Mouse (Mus musculus): ENCODE measurements around the gene Gm3696. TPM values are rescaled to one million over a fixed set of nuclear protein-coding genes. Genes with fewer than 3 reads are reported as not detected.
A peak's percentile ranks its signal among the peaks of the same experiment; 100 is the strongest.
"Not testable (repeated sequence)": the region's sequence is repeated elsewhere in the genome, so short reads cannot be mapped to it uniquely, and the experiment has no call there.

Gm3696 gene
- total RNA-seq (2014; rRNA removed) (9.0 and 9.1 TPM in 2 replicates), polyA plus RNA-seq (2015; fragmentation: Nextera tagmentation; extraction: Ambion mirVana) (7.6 and 7.7 TPM in 2 replicates)

DNA sequence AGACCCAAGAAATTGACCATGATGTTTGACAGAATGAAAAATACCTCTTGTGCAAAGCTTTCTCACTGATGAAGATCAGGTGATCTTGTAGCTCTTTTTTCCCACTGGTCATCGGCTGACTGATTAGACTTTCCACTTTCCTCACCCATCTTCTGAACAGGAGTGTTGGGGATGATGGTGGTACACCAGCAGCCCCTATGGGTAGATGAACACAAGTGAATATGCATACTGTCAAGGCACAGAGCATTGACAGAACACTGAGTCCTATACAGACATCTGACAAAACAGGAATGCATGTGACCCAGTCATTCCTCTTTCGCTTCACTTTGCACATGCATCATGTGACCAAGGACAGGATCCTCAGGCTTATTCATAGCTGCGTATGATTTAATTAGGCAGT is at the start of gene Gm3696:
Gm3696 (minus strand) TSS at position 101 of the 400 bp plus-strand sequence.
- H3K4me1 ChIP-seq (ENCODE audit: insufficient read depth); H3K9me3 ChIP-seq (ENCODE audit: low read length); H3K4me3 ChIP-seq (ENCODE audit: low read depth, low read length); H3K4me2 ChIP-seq (ENCODE audit: low read depth); H3K27ac ChIP-seq (ENCODE audit: low read depth, low read length); H3K27me3 ChIP-seq (ENCODE audit: insufficient read depth, low read length); H3K9ac ChIP-seq; DNase-seq; ATAC-seq; H3K36me3 ChIP-seq (ENCODE audit: insufficient read depth): not testable (repeated sequence)
- WGBS: 73% methylated on average over 1 of the region's 3 CpGs

DNA sequence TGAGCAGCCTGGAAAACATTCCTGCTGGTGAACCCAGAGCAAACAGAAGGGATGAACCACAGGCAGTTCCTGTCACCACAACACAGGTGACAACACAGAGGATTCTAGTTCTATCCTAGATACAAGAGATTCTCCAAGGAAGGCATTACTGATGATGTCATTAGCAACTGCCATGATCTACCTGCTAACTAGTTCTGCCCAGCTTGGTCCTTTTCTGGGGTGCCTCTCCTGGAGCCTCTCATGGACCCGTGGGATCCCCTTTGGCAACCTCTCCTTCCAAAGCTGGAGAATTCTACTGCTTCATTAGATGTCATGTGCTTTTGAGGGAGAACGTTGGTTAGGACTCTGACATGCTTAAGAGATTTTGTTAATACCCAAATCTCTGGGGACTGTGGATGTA is 24.9 kb upstream of the Gm3696 start, which contains the start of gene Gm6676:
Gm6676 (minus strand) TSS at position 101 of the 400 bp plus-strand sequence.
- H3K27me3 ChIP-seq (ENCODE audit: insufficient read depth, low read length); H3K4me1 ChIP-seq (ENCODE audit: insufficient read depth); H3K27ac ChIP-seq (ENCODE audit: low read depth, low read length); H3K36me3 ChIP-seq (ENCODE audit: insufficient read depth); H3K9ac ChIP-seq; ATAC-seq; DNase-seq; H3K4me2 ChIP-seq (ENCODE audit: low read depth); H3K9me3 ChIP-seq (ENCODE audit: low read length); H3K4me3 ChIP-seq (ENCODE audit: low read depth, low read length): not testable (repeated sequence)
- WGBS: no CpG with 5 or more reads among the region's 2 CpGs

DNA sequence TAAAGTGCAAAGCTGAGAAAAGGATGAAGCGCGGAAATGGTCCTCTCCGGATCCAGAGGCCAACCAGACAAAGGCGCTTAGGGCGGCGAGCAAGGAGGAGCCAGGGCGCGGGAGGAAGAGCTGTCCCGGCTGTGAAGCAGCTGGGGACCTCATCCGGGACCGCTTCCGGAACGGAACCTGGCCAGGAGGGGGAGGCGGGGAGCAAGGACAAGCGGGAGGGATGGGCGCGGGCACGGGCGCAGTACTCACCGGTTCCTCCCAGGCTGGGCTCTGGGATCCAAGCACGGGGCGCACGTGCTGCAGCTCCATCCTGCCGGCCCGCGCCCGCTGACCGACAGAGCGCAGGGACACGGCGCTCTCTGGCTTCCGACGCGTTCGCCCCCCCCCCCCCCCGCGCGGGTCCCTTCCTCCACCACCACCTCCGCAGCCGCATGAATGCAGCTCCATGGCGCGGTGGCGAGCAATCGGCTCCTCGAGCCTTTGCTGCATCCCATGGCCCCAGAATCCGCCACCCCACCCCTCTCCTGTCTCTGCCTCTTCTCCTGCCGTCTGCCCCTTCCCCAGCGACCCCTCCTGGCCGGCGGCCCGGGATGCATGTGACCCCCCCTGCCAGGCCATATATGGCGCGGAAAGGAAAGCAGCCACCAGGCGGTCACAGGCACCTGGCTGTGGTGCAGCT is 4.8 kb upstream of the Gm3696 start:
- Histone ChIP-seq H3K27ac (ENCODE audit: low read depth, low read length) (peak overlapping the region; percentile 64; the same call in 1 of the 2 replicates), H3K4me2 (ENCODE audit: low read depth) (peak overlapping the region; percentile 54), H3K9ac (peak overlapping the region; percentile 68), H3K4me3 (ENCODE audit: low read depth, low read length) (peak overlapping the region; percentile 39)
- H3K36me3 ChIP-seq (ENCODE audit: insufficient read depth); H3K27me3 ChIP-seq (ENCODE audit: insufficient read depth, low read length); H3K4me1 ChIP-seq (ENCODE audit: insufficient read depth); H3K9me3 ChIP-seq (ENCODE audit: low read length): not testable (repeated sequence)
- DNase-seq: peak; percentile 35
- ATAC-seq: peak; percentile 73
- 0% methylated on average over 8 of the region's 54 CpGs for WGBS

GRCm38 (mm10) chr14:7044870-7045269 is 55.6 kb downstream of the Gm3696 start, which contains the start of gene Gm3685:
Gene Gm3685, minus strand, starts transcription at chr14:7044970.
- not testable (repeated sequence) for H3K27me3 ChIP-seq (ENCODE audit: insufficient read depth, low read length); H3K9ac ChIP-seq; DNase-seq; ATAC-seq; H3K36me3 ChIP-seq (ENCODE audit: insufficient read depth); H3K4me3 ChIP-seq (ENCODE audit: low read depth, low read length); H3K9me3 ChIP-seq (ENCODE audit: low read length); H3K4me2 ChIP-seq (ENCODE audit: low read depth); H3K27ac ChIP-seq (ENCODE audit: low read depth, low read length); H3K4me1 ChIP-seq (ENCODE audit: insufficient read depth)
- WGBS: no CpG with 5 or more reads among the region's 2 CpGs

Other genes starting within 250 kb of the Gm3696 start
- 10.6 and 13.5 TPM in 2 replicates for gene Gm3667, start 210.7 kb downstream of the Gm3696 start, total RNA-seq (2014; rRNA removed)
- 15.1 and 16.3 TPM in 2 replicates for gene Gm3667, start 210.7 kb downstream of the Gm3696 start, polyA plus RNA-seq (2015; fragmentation: Nextera tagmentation; extraction: Ambion mirVana)
- gene Gm6356, start 126.8 kb downstream of the Gm3696 start, total RNA-seq (2014; rRNA removed): not detected in 2 replicates
- gene Gm6356, start 126.8 kb downstream of the Gm3696 start, polyA plus RNA-seq (2015; fragmentation: Nextera tagmentation; extraction: Ambion mirVana): not detected in 2 replicates
- 3.9 and 6.5 TPM in 2 replicates for gene Gm10406, start 73.2 kb downstream of the Gm3696 start, total RNA-seq (2014; rRNA removed)
- gene Gm10406, start 73.2 kb downstream of the Gm3696 start, polyA plus RNA-seq (2015; fragmentation: Nextera tagmentation; extraction: Ambion mirVana): 5.4 and 6.8 TPM in 2 replicates
- gene Gm3685, start 55.7 kb downstream of the Gm3696 start, total RNA-seq (2014; rRNA removed): not detected in 2 replicates
- gene Gm3685, start 55.7 kb downstream of the Gm3696 start, polyA plus RNA-seq (2015; fragmentation: Nextera tagmentation; extraction: Ambion mirVana): not detected in 2 replicates
- gene Gm6676, start 24.8 kb upstream of the Gm3696 start, total RNA-seq (2014; rRNA removed): not detected in 2 replicates
- not detected in 2 replicates for gene Gm6676, start 24.8 kb upstream of the Gm3696 start, polyA plus RNA-seq (2015; fragmentation: Nextera tagmentation; extraction: Ambion mirVana)
- 6.9 and 7.5 TPM in 2 replicates for gene Gm3512, start 73.9 kb upstream of the Gm3696 start, total RNA-seq (2014; rRNA removed)
- 10.4 and 10.6 TPM in 2 replicates for gene Gm3512, start 73.9 kb upstream of the Gm3696 start, polyA plus RNA-seq (2015; fragmentation: Nextera tagmentation; extraction: Ambion mirVana)
- not detected in 2 replicates for gene Gm16434, start 93.9 kb upstream of the Gm3696 start, total RNA-seq (2014; rRNA removed)
- gene Gm16434, start 93.9 kb upstream of the Gm3696 start, polyA plus RNA-seq (2015; fragmentation: Nextera tagmentation; extraction: Ambion mirVana): not detected in 2 replicates
- gene Gm3727, start 164.1 kb upstream of the Gm3696 start, total RNA-seq (2014; rRNA removed): not detected in 2 replicates
- not detected in 2 replicates for gene Gm3727, start 164.1 kb upstream of the Gm3696 start, polyA plus RNA-seq (2015; fragmentation: Nextera tagmentation; extraction: Ambion mirVana)
- 4.6 and 6.0 TPM in 2 replicates for gene Gm3739, start 214.4 kb upstream of the Gm3696 start, total RNA-seq (2014; rRNA removed)
- 8.8 and 9.3 TPM in 2 replicates for gene Gm3739, start 214.4 kb upstream of the Gm3696 start, polyA plus RNA-seq (2015; fragmentation: Nextera tagmentation; extraction: Ambion mirVana)
- gene Gm5797, start 231.8 kb upstream of the Gm3696 start, total RNA-seq (2014; rRNA removed): not detected in 2 replicates
- gene Gm5797, start 231.8 kb upstream of the Gm3696 start, polyA plus RNA-seq (2015; fragmentation: Nextera tagmentation; extraction: Ambion mirVana): not detected in 2 replicates